Mouse (Mus musculus) stomach, postnatal 0 days (tissue): ENCODE measurements around the gene Ccdc9.

Source experiments
- CTCF ChIP-seq: IDR thresholded peaks from 2 replicates; pipeline ENCODE4 v1.5.1; 2016; ENCODE audit warnings: antibody characterized with exemption, low read depth, mild to moderate bottlenecking, moderate library complexity
- EP300 ChIP-seq: optimal IDR thresholded peaks from 2 replicates; pipeline ENCODE3; 2016; ENCODE audit warnings: antibody characterized with exemption

DNA sequence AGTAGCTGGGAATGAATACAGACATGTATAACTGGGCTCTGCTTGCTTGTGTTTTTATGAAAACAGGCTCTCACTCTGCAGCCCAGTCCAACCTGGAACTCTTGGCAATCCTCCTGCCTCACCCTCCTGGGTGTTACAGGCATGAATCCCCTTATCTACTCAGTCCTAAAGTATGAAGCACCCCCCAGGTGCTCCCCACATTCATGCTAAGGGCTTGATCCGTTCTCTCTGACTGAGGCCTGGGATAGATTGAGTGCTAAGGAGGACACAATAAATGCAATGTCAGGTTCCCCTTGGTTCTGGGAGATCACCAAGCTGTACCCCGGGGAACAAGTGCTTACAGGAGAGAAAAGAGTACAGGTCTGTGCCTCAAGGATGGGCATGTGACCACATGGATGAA lies 11.0 kb upstream of the Ccdc9 start:
- TF ChIP-seq CTCF (no peak), EP300 (no peak)
